In genomic region chr12:99917800-99918427, GRCm38 (mm10) we compare ENCODE assay signal across 17 mouse cellular contexts. TPM values are rescaled to one million over a fixed set of nuclear protein-coding genes. Genes with fewer than 3 reads are reported as not detected.
DNase-seq lines count a peak whose midpoint lies in the region; ATAC-seq and TF ChIP-seq lines count a peak whose summit lies in the region.
"Had no signal": no experiment of that assay in that cellular context is flagged by ENCODE, and none has a peak within 500 bp of the region (broad histone marks: within the 10 kb centered on the region; RNA-seq: fewer than 3 reads in every experiment).

No protein-coding gene starts in this region.

- no peak overlapping the region for H3K4me3 ChIP-seq in heart, embryonic 13.5 days
- no peak overlapping the region for H3K4me3 ChIP-seq in gastrocnemius, adult 2 months
- no peak overlapping the region for H3K4me3 ChIP-seq in kidney, embryonic 15.5 days (replicated peaks)
- H3K4me3 ChIP-seq: hindbrain, embryonic 13.5 days; neural tube, embryonic 12.5 days had no signal

- peaks cover 28% of the 10 kb centered on the region for H3K4me1 ChIP-seq in heart, embryonic 13.5 days
- no peaks in the 10 kb centered on the region for H3K4me1 ChIP-seq in kidney, embryonic 15.5 days

- H3K9me3 ChIP-seq in heart, embryonic 13.5 days, result no peaks in the 10 kb centered on the region
- no peaks in the 10 kb centered on the region for H3K9me3 ChIP-seq in kidney, embryonic 15.5 days (replicated peaks)
- H3K9me3 ChIP-seq: hindbrain, embryonic 13.5 days; neural tube, embryonic 12.5 days had no signal

- H3K36me3 ChIP-seq in heart, embryonic 13.5 days, result peaks cover 54% of the 10 kb centered on the region
- peaks cover 62% of the 10 kb centered on the region for H3K36me3 ChIP-seq in kidney, embryonic 15.5 days

- intact Hi-C loops in gastrocnemius, adult 2 months (cut with DNase I), result no loop called here

- whole genome bisulfite sequencing in heart, embryonic 13.5 days, result 48% methylated on average over 15 of the region's 15 CpGs
- 72% methylated on average over 15 of the region's 15 CpGs for WGBS in kidney, embryonic 15.5 days

- TF ChIP-seq CTCF in gastrocnemius, adult 2 months (IDR thresholded peaks at IDR 0.05), result no peak

- H3K27me3 ChIP-seq in heart, embryonic 13.5 days (replicated peaks), result 0 out of 2 replicates have a peak, but pooled peaks cover 4% of the 10 kb centered on the region
- H3K27me3 ChIP-seq in kidney, embryonic 15.5 days, result no peaks in the 10 kb centered on the region
- H3K27me3 ChIP-seq: hindbrain, embryonic 13.5 days; neural tube, embryonic 12.5 days had no signal

- H3K27ac ChIP-seq in heart, embryonic 13.5 days (replicated peaks), result peak overlapping the region; percentile 58
- no peak overlapping the region for H3K27ac ChIP-seq in gastrocnemius, adult 2 months
- H3K27ac ChIP-seq in kidney, embryonic 15.5 days, result no peak overlapping the region
- H3K27ac ChIP-seq: hindbrain, embryonic 13.5 days; liver, embryonic 14.5 days; neural tube, embryonic 12.5 days had no signal

- H3K4me2 ChIP-seq in heart, embryonic 13.5 days, result peak overlapping the region; percentile 43
- no peak overlapping the region for H3K4me2 ChIP-seq in kidney, embryonic 15.5 days
- H3K4me2 ChIP-seq: hindbrain, embryonic 13.5 days; neural tube, embryonic 12.5 days had no signal

- DNase-seq in heart, adult 8-10 months (ENCODE audit: low spot score), result no peak
- peak; percentile 64 to 68 for DNase-seq in right cerebral cortex, adult 2 months (ENCODE audit: low spot score in 2 of 2)
- no peak for DNase-seq in right cerebral cortex, postnatal 10 days (ENCODE audit: low spot score in 2 of 2)
- peak; percentile 61 to 62 for DNase-seq in frontal cortex, postnatal 36 days (ENCODE audit: low spot score in 2 of 2)
- no peak for DNase-seq in gastrocnemius, adult 2 months
- DNase-seq in cerebellum, adult 11-12 months, result no peak
- DNase-seq: cerebellum, adult 11 months; kidney, postnatal 36 days; lung, postnatal 4 days; thymus, postnatal 36 days had no signal

- no peak for ATAC-seq in heart, embryonic 13.5 days (ENCODE audit: extremely low read depth, insufficient number of reproducible peaks, low FRiP score, low TSS enrichment)
- no peak for ATAC-seq in kidney, embryonic 15.5 days (replicated peaks; ENCODE audit: low FRiP score)
- ATAC-seq: intestine, postnatal 0 days; midbrain, embryonic 16.5 days had no signal

- H3K9ac ChIP-seq in heart, embryonic 13.5 days, result no peak overlapping the region
- no peak overlapping the region for H3K9ac ChIP-seq in kidney, embryonic 15.5 days
- H3K9ac ChIP-seq: hindbrain, embryonic 13.5 days; liver, embryonic 14.5 days; neural tube, embryonic 12.5 days had no signal

RNA-seq across cellular contexts. Expression of gene Tdp1, which starts 33.6 kb away (rescaled TPM):
- 30.2 and 31.2 TPM in 2 replicates for polyA plus RNA-seq in heart, embryonic 13.5 days (2015; fragmentation: Nextera tagmentation; extraction: Ambion mirVana)
- total RNA-seq in heart, adult 8-10 months (2022), result 10 to 100 TPM in 1 of 4 experiments, 1 to 10 TPM in 3; 7.5 to 11.1 (median 9.2) TPM
- 1 to 10 TPM; 3.6 to 6.6 TPM for total RNA-seq in gastrocnemius, adult 2 months (2021)
- 59.2 and 59.3 TPM in 2 replicates for polyA plus RNA-seq in kidney, embryonic 15.5 days (2015; fragmentation: Nextera tagmentation; extraction: Ambion mirVana)

RNA-seq across cellular contexts. Expression of gene Efcab11, which starts 33.7 kb away (rescaled TPM):
- polyA plus RNA-seq in heart, embryonic 13.5 days (2015; fragmentation: Nextera tagmentation; extraction: Ambion mirVana), result 8.9 and 10.8 TPM in 2 replicates
- under 1 TPM in 2 of 4 experiments, not detected in 2; 0.11 to 0.31 TPM for total RNA-seq in heart, adult 8-10 months (2022)
- total RNA-seq in gastrocnemius, adult 2 months (2021), result not detected
- polyA plus RNA-seq in kidney, embryonic 15.5 days (2015; fragmentation: Nextera tagmentation; extraction: Ambion mirVana), result 10.7 and 12.7 TPM in 2 replicates

RNA-seq across cellular contexts. Expression of gene Kcnk13, which starts 46.4 kb away (rescaled TPM):
- 0.23 and 0.43 TPM in 2 replicates for polyA plus RNA-seq in heart, embryonic 13.5 days (2015; fragmentation: Nextera tagmentation; extraction: Ambion mirVana)
- under 1 TPM; 0.16 to 0.52 (median 0.34) TPM for total RNA-seq in heart, adult 8-10 months (2022)
- total RNA-seq in gastrocnemius, adult 2 months (2021), result under 1 TPM; 0.08 to 0.13 TPM
- polyA plus RNA-seq in kidney, embryonic 15.5 days (2015; fragmentation: Nextera tagmentation; extraction: Ambion mirVana), result 0.42 and 0.44 TPM in 2 replicates

Comparison
In these comparisons a context has a peak if more than half of its experiments do, and no peak if none do; other contexts are left out.
1. DNase-seq: peak in right cerebral cortex, adult 2 months (2 of 2) and frontal cortex, postnatal 36 days (2 of 2); none in heart, adult 8-10 months (single experiment), right cerebral cortex, postnatal 10 days (0 of 2), gastrocnemius, adult 2 months (single experiment) and cerebellum, adult 11-12 months (single experiment).